Mouse (Mus musculus) liver, adult 2 months (tissue): ENCODE data around the gene Nbea.

Experiments used
- CTCF ChIP-seq: fragments of 200-500 bp; IDR thresholded peaks from 2 replicates; pipeline ENCODE4 v1.5.1; 2011; ENCODE audit warnings: low read depth, low read length, control low read depth
- POLR2A ChIP-seq: fragments of 200-500 bp; IDR thresholded peaks from 2 replicates; pipeline ENCODE4 v1.6.1; 2011; ENCODE audit warnings: low read length, control low read depth; ENCODE audit not compliant: insufficient read depth; ENCODE audit errors: extremely low read depth

- no peak for TF ChIP-seq POLR2A
- no peak for TF ChIP-seq CTCF
Observed at GRCm38 (mm10) chr3:55664713-55665112, 518.8 kb downstream of the Nbea start.
